Mouse (Mus musculus): ENCODE measurements around the gene Sh2d2a. TPM values are rescaled to one million over a fixed set of nuclear protein-coding genes. Genes with fewer than 3 reads are reported as not detected.
"Not testable (repeated sequence)": the region's sequence is repeated elsewhere in the genome, so short reads cannot be mapped to it uniquely, and the experiment has no call there.

The Sh2d2a gene
- total and polyA plus RNA-seq, 2 experiments from 2014 or later, result not detected

DNA sequence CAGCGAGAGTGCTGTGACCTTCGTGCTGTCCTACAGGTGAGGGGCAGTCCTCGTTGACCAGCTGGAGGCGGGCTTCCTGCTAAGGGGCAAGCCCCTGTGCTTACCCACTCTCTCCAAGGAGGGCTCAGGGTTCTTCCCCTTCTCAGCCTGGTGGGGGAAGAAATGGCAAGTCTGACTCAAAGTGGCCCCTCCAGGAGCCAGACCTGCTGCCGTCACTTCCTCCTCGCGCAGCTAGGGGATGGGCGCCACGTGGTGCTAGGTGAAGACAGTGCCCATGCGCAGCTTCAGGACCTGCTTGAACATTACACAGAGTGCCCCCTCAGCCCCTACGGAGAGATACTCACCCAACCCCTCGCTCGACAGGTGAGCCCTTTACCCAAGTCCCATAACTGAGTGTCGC, 2.6 kb downstream of the Sh2d2a start:
- no peak for TF ChIP-seq CTCF (IDR thresholded peaks at IDR 0.05; ENCODE audit: low read depth)
- no peak for DNase-seq (ENCODE audit: low spot score)
- H3K9ac ChIP-seq (replicated peaks; ENCODE audit: low read length), result no peak overlapping the region
- ATAC-seq, result no peak
- H3K4me3 ChIP-seq (ENCODE audit: low read length), result no peak overlapping the region
- no peak overlapping the region for H3K27ac ChIP-seq
- H3K4me1 ChIP-seq (ENCODE audit: insufficient read depth, low read length), result no peaks in the 10 kb centered on the region
- no peak overlapping the region for H3K4me2 ChIP-seq (ENCODE audit: low read depth, low read length)
- no peaks in the 10 kb centered on the region for H3K27me3 ChIP-seq (ENCODE audit: insufficient read depth, low read length)
- no peaks in the 10 kb centered on the region for H3K9me3 ChIP-seq (ENCODE audit: low read length)
- 84% methylated on average over 14 of the region's 14 CpGs for WGBS
- H3K36me3 ChIP-seq (ENCODE audit: insufficient read depth, low read length), result no peaks in the 10 kb centered on the region

DNA sequence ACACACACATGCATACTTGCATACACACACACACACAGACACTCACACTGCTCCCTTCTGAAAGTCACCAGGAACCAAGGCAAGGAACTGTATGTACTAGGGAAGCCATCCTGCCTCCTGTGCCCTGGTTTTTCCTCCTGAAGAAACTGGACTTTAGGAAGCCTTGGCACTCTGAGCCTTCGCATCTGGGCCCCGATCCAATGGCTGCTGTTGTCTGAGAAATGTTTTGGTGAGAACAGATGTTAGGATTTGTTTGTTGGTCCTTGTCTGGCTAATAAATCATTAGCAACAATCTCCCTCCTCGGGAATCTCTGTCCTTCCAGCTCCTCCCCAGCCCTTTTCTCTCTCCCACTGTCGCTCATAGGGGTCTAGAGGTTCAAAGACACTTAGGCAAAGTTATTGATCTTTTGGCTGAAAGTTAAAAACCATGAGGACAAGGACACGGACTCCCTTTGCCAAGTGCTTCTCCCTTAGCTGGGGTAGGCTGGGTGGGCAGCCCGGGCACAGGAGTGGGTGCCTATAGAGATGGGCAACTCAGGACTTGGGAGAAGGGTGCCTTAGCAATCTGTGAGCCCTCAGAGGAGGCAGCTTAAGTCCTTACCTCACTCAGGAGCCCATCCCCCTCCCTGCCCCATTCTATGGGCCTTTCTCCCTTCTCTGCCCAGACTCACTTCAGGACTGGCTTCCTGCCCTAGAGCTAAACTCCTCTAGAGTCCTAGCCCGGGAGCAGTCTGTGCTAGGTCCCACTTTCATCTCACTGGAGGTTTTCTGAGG, 8.4 kb downstream of the Sh2d2a start:
- WGBS, result 50% methylated on average over 7 of the region's 7 CpGs

DNA sequence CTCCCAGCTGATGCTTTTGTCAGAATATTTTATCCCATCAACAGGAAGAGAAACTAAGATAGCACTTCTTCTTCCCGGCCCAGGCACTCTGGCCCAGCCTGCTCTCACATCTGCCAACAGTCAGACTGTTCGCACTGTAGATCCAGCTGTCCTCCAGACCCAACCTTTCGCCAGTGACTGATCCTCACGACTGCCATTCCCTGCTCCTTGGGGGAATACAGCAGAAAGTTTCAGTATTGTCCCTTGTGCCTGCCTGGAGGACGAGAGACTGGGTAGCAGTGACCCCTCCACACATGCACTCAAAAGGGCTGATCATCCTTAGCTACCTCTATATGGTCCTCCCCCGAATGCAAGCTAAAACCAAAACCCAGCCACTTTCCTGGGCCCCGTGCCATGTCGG, 9.4 kb downstream of the Sh2d2a start:
- H3K27me3 ChIP-seq (ENCODE audit: insufficient read depth, low read length), result no peaks in the 10 kb centered on the region
- H3K27ac ChIP-seq, result no peak overlapping the region
- 88% methylated on average over 8 of the region's 8 CpGs for WGBS
- DNase-seq (ENCODE audit: low spot score), result no peak
- ATAC-seq, result no peak
- H3K36me3 ChIP-seq (ENCODE audit: insufficient read depth, low read length), result peaks cover 29% of the 10 kb centered on the region
- H3K4me3 ChIP-seq (ENCODE audit: low read length), result no peak overlapping the region
- no peak overlapping the region for H3K4me2 ChIP-seq (ENCODE audit: low read depth, low read length)
- H3K9me3 ChIP-seq (ENCODE audit: low read length), result no peaks in the 10 kb centered on the region
- TF ChIP-seq CTCF (IDR thresholded peaks at IDR 0.05; ENCODE audit: low read depth), result no peak
- no peaks in the 10 kb centered on the region for H3K4me1 ChIP-seq (ENCODE audit: insufficient read depth, low read length)
- H3K9ac ChIP-seq (replicated peaks; ENCODE audit: low read length), result no peak overlapping the region

More for the DNA sequence above, 8.4 kb downstream of the Sh2d2a start:
- no peaks in the 10 kb centered on the region for H3K27me3 ChIP-seq (ENCODE audit: insufficient read depth, low read length)
- no peak for TF ChIP-seq CTCF (IDR thresholded peaks at IDR 0.05; ENCODE audit: low read depth)
- no peak overlapping the region for H3K4me2 ChIP-seq (ENCODE audit: low read depth, low read length)
- H3K27ac ChIP-seq, result peak overlapping the region; percentile 37; the same call in 1 of the 2 replicates
- H3K4me3 ChIP-seq (ENCODE audit: low read length), result no peak overlapping the region
- H3K4me1 ChIP-seq (ENCODE audit: insufficient read depth, low read length), result no peaks in the 10 kb centered on the region
- H3K9me3 ChIP-seq (ENCODE audit: low read length), result no peaks in the 10 kb centered on the region
- H3K9ac ChIP-seq (replicated peaks; ENCODE audit: low read length), result no peak overlapping the region
- ATAC-seq (no peak), DNase-seq (ENCODE audit: low spot score) (peak; percentile 15)
- peaks cover 29% of the 10 kb centered on the region for H3K36me3 ChIP-seq (ENCODE audit: insufficient read depth, low read length)

DNA sequence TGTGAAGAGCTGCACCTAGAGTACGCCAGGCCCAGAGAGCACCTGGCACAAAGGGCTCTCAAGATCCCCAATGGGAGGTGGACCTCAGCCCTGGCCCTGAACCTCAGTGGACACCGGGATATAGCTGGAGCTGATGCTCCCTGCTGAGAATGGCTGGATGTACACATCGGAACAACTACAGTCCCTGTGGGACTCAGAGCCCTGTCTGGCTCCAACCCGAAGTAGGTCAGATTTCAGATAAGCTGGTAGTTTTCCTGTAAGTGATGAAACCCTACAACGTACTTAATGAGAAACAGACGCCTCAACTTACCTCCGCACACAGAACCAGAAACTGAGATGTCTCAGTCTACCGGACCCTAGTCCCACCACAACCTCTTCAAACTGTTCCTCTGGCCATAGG, 11.1 kb downstream of the Sh2d2a start:
- 93% methylated on average over 8 of the region's 8 CpGs for WGBS
- H3K36me3 ChIP-seq (ENCODE audit: insufficient read depth, low read length), result peaks cover 42% of the 10 kb centered on the region
- H3K27ac ChIP-seq, result no peak overlapping the region
- no peak overlapping the region for H3K4me3 ChIP-seq (ENCODE audit: low read length)
- H3K4me2 ChIP-seq (ENCODE audit: low read depth, low read length), result no peak overlapping the region
- no peak for TF ChIP-seq CTCF (IDR thresholded peaks at IDR 0.05; ENCODE audit: low read depth)
- ATAC-seq (no peak), DNase-seq (ENCODE audit: low spot score) (no peak)
- no peak overlapping the region for H3K9ac ChIP-seq (replicated peaks; ENCODE audit: low read length)
- no peaks in the 10 kb centered on the region for H3K27me3 ChIP-seq (ENCODE audit: insufficient read depth, low read length)
- no peaks in the 10 kb centered on the region for H3K9me3 ChIP-seq (ENCODE audit: low read length)
- no peaks in the 10 kb centered on the region for H3K4me1 ChIP-seq (ENCODE audit: insufficient read depth, low read length)

DNA sequence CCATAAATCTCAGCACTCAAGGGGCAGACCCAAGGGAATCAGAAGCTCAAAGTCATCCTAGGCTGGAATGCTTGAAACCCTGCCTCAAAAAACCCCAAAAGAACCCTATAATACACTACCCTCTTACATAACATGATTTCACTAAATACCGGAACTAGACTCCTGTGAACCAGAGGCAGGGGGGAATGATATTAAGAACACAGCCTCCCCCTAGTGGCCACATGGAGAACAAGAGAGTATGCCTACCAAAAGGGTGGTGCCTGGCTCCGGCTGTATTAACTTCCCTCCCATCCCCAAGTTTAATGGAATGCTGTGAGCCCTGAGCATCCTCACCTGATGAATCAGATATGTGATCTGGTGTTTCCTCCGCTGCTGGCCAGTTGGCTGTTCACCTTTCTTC, 13.3 kb downstream of the Sh2d2a start:
- Histone ChIP-seq H3K36me3 (ENCODE audit: insufficient read depth, low read length) (peaks cover 48% of the 10 kb centered on the region), H3K4me1 (ENCODE audit: insufficient read depth, low read length) (no peaks in the 10 kb centered on the region), H3K9ac (replicated peaks; ENCODE audit: low read length) (no peak overlapping the region), H3K27ac (no peak overlapping the region), H3K4me3 (ENCODE audit: low read length) (no peak overlapping the region), H3K9me3 (ENCODE audit: low read length) (no peaks in the 10 kb centered on the region), H3K27me3 (ENCODE audit: insufficient read depth, low read length) (no peaks in the 10 kb centered on the region), H3K4me2 (ENCODE audit: low read depth, low read length) (no peak overlapping the region)
- 29% methylated on average over 3 of the region's 3 CpGs for WGBS
- ATAC-seq (peak; percentile 36; the same call in 1 of the 2 replicates), DNase-seq (ENCODE audit: low spot score) (peak; percentile 84)
- peak; percentile 90 for TF ChIP-seq CTCF (IDR thresholded peaks at IDR 0.05; ENCODE audit: low read depth)

DNA sequence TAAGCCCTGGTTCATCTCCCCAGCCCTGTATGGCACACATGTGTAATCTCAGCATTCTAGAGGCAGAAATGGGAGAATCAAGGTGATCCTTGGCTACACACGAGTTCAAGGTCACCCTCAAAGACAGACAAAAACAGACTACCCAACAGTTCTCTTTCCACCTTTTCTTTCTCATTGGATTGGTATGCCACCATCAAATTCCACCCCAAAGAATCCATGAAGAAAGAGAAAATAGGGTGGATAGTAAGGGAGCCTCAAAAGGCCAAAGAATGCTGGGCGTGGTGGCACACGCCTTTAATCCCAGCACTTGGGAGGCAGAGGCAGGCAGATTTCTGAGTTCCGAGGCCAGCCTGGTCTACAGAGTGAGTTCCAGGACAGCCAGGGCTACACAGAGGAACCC, 17.6 kb downstream of the Sh2d2a start:
- H3K27me3 ChIP-seq (ENCODE audit: insufficient read depth, low read length); H3K27ac ChIP-seq; H3K9ac ChIP-seq (replicated peaks; ENCODE audit: low read length); H3K4me3 ChIP-seq (ENCODE audit: low read length); ATAC-seq; H3K4me2 ChIP-seq (ENCODE audit: low read depth, low read length); DNase-seq (ENCODE audit: low spot score); H3K9me3 ChIP-seq (ENCODE audit: low read length); H3K4me1 ChIP-seq (ENCODE audit: insufficient read depth, low read length): not testable (repeated sequence)
- peaks cover 64% of the 10 kb centered on the region for H3K36me3 ChIP-seq (ENCODE audit: insufficient read depth, low read length)
- WGBS, result 96% methylated on average over 4 of the region's 4 CpGs

DNA sequence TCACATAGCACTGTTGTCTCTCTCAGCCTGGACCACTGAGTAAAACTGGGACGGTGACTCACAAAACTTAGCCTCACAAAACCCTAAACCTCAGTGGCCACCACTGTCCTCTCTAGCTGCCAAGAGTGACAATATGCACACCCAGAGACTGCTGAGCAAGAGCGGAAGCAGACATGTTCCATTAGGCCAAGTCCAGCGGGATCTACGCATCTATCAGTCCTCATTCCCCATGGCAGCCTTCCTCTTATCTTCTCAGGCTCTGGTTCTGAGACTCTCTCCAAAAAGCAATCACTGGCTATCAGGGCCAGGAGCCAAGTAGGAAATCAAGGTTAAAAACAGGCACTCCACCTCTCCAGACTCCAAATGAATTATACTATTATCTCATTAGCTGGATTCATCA, 31.2 kb downstream of the Sh2d2a start:
- Histone ChIP-seq H3K27me3 (ENCODE audit: insufficient read depth, low read length) (no peaks in the 10 kb centered on the region), H3K36me3 (ENCODE audit: insufficient read depth, low read length) (peaks cover 6% of the 10 kb centered on the region; the same call in 1 of the 2 replicates), H3K9ac (replicated peaks; ENCODE audit: low read length) (no peak overlapping the region), H3K27ac (no peak overlapping the region), H3K4me2 (ENCODE audit: low read depth, low read length) (no peak overlapping the region), H3K9me3 (ENCODE audit: low read length) (no peaks in the 10 kb centered on the region), H3K4me1 (ENCODE audit: insufficient read depth, low read length) (peaks cover 3% of the 10 kb centered on the region; the same call in 1 of the 2 replicates), H3K4me3 (ENCODE audit: low read length) (no peak overlapping the region)
- DNase-seq (ENCODE audit: low spot score) (no peak), ATAC-seq (no peak)
- TF ChIP-seq CTCF (IDR thresholded peaks at IDR 0.05; ENCODE audit: low read depth), result no peak
- 92% methylated on average over 4 of the region's 4 CpGs for whole genome bisulfite sequencing
